Mouse (Mus musculus): ENCODE measurements at regions not wholly inside any gene's neighbourhood (a gene's known extent, or its start where the extent isn't known, plus 50 kb on each side); places are given as distances from the start of the nearest gene placed in this dataset.
A peak's percentile ranks its signal among the peaks of the same experiment; 100 is the strongest.

DNA sequence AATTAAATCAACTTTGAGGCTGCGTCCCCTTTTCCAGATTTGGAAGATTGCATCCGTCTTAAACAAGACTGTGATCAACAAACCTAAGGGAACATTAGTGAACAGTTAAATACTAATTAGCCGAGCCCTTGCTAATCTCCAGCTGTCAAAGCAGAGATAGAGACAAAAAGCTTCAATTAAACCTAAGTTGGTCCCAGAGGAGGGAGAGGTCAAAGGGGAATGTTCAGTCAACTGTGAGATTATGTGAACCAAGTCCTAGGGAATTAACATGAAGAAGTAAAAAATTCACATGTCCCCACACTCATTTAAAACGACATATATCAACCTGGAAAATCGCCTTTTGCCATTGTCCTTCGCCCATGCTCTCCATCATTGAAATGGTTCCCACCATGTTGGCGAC, 59.7 kb upstream of the Tbx20 start:
- DNase-seq (ENCODE audit: low spot score) = peak; percentile 45

DNA sequence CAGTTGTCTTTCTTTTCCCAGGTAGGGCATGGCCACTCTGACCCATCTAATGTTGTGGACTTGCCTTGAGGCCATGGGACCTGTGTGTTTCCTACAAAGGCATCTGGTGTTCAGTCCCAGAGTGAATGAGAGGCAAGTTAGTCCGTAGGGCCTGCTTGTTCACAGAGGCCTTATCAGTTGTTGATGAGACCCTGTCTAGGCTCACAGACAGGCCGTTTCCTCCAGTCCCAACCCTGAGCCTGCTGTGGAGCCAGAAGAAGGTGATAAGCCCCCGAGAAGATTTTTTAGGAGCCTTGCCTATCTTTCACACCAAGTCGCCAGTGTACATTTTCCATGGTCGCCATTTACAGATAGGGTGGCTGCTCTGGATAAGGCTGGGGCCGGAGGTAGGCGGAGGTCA, 74.1 kb upstream of the Tbx20 start:
- DNase-seq (ENCODE audit: low spot score) = no peak

DNA sequence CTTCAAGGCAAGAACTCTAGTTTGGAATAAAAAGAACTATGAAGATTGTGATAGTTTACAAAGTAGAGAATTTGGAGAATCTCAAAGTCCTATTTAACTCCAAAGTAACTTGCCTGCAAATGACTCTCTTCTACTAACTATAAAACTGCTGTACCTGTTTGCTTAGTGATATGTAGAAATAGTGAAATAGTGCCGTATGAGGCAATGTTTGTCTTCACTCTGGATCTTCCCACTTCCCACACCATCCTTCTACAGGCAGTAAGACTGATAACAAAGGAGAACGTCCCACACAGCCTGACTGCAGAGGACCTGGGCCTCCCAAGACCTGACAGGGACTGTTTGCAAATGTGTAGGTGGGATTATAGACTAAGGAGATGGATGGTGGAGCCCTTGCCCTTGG, 85.4 kb upstream of the Tbx20 start:
- no peak for DNase-seq (ENCODE audit: low spot score)

DNA sequence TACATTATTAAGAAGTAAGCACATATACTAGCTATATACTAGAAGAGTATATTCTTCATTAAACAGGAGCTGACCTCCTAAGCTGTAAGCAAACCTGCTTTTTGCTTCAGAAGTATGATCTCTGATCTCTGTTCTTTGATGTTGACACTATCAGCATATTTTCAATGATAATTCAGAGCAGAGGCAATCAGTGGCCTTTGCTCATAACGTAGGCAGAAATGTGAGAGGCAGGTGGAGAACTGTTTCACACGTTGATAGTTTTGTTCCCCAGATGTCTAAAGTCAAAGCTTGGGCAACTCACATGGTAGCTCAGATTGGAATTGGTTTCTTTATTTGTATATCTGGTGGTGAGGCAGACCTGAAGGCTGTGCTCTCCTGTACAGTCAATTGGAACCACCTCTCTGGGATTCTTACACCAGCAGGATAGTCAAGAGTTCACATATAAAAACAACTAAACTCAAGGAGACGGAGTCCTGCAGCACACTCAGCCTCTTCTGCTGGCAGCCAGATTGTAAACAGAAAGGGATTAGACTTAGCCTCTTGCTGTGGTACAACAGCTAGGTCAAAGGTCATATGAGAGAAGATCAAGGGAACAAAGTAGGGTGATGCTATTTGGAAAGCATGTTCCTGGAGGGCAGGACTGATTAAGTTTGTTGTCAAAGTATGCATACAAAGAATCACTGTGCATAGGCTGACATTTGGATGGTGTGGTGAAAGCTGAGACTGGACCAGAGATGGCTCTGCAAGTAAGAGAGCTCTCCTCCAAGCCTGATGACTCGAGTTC, 92.5 kb upstream of the Tbx20 start:
- no peak for DNase-seq (ENCODE audit: low spot score)

DNA sequence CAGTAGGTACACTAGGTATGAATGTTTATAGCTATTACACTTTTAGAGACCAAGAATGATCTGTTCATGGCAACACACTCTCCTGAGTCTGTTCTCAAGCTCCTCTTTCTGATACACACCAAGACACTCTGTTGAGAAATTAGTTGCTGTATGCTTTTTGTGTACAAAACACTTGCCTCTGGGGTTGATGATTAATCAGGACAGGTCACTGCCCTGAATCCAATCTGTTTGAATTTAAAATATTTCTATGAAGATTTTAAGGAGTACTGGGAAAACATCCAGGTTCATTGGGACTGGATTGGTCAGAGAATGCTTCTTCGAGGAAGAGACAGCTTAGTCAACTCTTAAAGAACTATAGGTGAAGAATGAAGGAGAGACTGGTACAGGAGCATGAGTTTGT, 94.6 kb upstream of the Tbx20 start:
- DNase-seq (ENCODE audit: low spot score) = no peak

DNA sequence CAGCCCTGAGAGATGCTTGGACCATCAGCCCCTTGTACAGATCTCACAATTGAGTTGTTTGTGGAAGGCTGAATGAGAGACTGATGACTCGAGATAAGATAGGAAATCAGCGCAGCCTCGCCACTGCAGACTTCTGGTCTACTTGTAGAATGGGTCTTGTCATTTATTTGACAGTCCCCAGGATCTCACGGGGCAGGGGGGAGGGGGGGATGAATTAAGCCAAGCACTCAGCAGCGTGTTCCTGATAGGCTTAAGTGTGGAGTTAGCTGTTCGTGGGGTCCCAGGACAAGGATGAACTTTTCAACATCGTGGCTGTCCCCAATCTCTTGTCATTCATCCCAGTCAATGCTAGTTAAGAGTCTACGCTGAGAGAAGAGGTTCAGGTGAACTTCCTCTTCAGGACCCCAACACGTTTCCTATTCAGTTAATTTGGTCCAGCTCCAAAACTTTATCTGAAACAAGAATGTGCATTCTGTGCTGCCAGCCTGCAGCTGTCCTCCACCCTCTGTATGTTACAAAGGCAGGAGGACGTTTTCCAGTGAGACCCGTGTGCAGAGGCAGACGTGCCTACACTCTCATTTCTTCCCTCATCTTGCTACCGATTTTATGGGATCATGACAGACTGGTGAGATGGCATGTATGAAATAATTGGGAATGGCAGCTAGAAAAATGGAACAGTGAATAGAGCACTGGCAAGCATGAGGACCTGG, 100.5 kb upstream of the Tbx20 start:
- no peak for DNase-seq (ENCODE audit: low spot score)

DNA sequence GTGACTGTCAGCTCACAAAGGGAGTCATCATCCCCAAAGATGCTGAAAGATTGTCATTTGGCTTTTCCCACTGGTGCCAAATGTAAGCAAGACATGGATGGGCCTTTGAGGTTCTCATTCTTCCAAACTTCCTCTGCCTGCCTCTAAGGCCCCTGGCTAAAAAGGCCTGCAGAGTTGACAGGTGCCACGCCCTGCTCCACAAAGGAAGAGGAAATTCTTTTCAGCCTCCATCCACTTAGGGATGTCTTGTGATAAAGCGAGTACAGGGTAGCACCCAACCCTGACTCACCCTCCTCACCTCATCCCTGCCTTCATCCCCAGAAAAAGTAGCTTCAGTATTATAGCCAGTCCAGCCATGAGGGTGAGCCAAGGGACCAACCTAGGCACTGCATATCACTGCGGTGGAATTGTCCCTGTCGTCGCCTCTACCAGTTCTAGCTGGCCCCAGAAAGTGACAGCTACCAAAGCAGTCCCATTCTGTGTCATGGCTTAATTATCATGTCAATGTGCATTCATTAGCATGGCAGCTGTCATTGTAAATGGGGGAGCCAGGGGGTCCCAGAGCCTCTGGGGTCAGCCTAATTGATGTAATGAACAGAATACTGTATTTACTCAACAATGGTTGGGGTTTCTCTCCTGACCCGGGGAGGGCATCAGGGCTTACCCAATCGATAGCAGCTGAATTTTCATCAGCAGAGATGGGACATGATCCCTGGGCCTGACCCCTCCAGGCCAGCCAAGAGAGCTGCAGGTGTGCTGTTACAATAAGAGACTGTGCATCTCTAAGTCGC, 104.5 kb upstream of the Tbx20 start:
- peak; percentile 42 for DNase-seq (ENCODE audit: low spot score)

DNA sequence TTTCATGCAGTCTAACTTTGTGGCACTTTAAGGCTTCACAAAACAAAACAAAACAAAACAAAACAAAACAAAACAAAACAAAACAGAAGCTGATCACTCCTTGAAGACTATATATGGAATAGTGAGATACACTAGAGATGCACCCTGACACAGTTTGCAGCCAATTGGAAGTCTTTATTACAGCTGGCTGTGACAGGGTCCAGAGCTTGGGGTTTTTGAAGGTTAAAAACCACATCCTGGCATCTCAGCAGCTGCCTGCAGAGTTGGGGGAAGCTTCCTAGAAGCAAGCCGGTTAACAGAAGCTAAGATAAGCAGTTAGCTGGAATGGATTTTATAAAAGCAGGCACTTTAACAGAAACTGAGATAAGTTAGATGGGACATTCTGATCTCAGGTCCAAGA, 105.6 kb upstream of the Tbx20 start:
- DNase-seq (ENCODE audit: low spot score) = no peak

DNA sequence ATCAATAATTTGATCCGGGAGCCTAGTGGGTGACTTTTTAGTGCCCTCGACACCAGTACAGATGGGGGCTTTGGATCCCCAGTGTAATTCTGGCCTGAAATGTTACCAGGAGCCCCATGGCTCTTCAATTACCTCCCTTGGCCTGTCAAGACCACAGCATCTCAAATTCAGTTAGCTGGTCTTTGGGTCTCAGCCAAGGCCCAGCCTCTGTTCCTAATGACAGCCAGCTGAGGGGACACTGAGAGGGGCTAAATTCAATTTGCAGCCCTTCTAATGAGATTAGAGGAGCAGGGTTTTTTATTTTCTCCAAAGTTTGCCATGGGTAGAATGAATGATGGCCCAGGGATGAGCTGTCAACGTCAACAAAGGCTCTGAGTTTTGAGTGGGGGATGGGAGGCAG, 109.9 kb upstream of the Tbx20 start:
- no peak for DNase-seq (ENCODE audit: low spot score)

DNA sequence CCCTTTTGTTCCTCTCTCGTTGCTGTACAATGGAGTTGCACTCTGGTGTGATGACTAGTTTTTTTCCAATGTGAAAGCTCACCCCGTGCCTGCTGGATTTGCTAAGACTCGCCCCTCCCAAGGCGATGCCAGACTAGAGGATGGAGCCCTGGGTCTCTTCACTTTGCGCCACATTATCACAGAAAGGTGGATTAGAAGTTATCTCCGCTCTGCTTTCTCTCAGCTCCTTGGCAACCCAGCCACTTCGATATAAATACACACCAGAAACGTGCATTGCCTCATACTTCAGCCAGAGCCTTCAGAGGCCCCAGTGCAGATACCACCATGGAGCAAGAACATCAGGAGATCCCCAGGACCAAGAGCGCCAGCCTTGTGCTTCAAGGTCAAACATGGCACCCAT, 114.2 kb upstream of the Tbx20 start:
- no peak for DNase-seq (ENCODE audit: low spot score)

DNA sequence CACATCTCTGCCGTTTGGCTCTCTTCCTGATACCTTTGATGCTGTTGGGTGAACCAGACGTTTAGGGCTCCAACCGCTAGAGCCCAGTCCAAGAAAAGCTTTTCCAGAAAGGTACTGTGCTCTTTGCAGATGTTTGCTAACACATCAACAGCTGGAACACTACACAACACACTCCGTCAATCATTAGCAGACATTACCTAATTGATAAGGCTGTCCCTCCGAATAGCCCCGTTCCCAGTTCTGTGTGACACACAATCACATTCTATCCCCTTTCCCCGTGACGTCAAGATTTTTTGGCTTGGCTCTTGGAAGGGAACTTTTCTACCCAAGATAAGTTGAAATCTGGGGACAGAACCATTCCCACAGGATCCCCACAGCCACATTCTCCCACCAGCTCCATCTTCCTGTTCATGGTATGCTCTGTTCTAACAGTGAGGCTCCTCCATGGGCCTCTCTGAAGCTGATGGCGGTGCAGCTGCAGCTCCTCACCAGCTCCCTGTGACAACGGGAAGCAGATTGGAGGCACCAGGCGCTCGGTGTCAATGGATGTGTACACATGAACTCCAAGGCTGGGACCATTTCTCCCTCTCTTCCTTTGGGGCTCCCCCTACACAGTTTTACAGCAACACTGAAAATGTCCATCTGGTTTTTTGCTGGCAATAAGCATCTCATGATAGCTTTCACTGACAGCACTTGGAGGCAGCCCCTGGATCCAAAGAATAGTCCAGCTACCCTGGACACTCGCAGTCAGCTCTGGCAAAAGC, 122.6 kb upstream of the Tbx20 start:
- no peak for DNase-seq (ENCODE audit: low spot score)

DNA sequence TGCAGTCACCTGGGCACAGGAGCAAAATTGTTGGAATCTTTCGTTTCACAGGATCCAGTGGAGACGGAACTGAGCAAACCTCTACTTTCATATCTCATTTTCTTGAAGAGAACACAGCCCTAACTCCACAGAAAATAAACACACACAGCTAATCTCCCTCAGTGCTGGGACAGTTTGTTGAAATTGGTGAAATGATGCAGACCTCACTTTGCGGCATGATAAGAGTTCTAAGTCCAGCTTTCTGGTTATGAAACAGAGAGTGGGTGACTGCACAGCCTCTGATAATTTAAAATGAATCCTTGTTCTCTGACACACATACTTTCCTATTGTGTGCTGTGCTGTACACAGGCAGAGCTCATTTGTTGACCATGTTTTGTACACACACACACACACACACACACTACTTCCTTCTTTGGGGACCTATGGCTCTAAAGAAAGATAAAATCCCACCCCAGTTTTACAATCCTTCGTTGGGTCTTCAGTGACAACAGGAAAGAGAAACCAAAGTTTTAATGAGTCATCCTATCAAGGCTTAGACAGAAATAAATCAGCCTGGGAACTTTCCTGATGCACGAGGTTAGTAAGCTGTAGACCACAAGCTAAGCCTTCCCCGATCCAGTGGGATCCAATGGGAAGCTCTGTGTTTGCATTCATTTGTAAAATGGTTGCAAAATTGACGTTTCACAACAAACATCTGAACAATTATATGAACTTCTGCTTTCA, 125.3 kb upstream of the Tbx20 start:
- DNase-seq (ENCODE audit: low spot score) = no peak

DNA sequence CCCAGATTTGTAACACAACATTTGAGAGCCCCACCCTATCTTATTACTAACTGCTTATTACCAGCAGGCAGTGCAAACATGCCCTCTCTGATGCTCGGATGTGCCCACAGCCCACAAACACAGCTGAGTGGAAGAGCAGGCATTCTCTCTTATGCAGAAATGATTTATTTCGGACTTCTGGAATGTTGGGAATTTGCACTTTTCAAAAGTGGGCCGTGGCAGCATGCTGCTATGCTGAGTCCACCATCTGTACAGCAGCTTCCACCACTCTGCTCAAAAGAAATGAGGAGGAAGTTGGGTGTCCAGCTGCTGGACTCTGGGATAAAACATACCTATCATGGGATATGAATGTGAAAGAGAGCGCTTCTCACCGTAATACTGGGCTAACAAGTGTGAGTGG, 129.6 kb upstream of the Tbx20 start:
- DNase-seq (ENCODE audit: low spot score) = no peak

DNA sequence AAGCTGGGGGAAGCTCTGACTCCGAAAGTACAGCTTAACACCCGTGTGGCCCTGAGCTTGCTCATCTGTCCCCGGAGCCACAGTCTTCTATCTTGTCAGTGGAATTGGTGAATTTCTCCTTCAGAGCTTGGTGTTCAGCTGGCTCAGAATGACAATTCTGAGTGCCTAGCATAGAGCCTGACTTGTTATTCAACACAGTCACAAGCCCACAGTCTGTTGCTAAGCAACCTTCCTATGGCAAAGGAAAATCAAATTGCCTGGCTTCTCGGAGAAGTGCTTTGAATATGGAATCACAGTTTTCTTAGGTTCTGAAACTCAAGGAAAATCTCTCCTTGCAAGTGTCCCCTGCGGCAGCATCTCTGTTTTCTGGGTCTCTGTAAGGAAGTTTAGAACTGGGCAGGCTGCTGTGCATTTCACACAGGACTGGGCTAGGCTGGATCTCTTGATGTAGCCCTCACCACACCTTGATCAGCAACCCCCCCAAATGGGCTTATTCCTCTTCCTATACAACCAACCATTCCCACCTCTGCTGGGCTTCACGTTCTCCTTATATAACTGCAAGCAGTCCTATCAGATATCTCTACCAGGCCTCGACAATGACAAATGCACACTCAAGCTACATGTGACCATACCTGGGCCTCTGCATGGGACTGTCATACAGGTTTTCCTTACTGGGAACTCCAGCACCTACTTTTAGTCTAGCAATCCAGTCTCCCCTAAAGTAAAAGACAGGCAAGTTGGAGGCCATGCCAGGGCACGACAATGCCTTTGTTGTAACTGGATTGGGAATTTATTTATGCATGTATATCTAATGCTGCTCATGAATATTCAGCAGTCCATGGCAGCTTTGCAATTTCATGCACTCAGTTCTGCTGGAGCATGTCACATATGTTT, 135.2 kb upstream of the Tbx20 start:
- DNase-seq (ENCODE audit: low spot score) = peak; percentile 32

DNA sequence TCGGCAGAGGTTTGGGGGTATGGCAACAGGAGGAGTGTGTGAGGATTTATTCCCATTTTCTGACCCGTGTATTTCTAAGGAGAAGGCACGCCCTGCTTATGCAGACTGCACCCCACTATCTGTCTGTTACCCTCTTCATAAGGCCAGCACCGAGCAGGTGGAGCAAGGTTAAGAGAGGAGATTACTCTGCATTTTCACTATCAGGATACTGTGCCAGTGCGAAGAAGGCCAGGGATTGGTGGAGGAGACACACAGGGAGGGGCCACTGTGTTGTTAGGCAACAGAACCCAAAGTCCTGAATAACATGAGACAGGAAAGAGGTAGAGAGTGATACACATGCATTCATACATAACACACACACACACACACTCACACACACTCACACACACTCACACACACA, 136.6 kb upstream of the Tbx20 start:
- no peak for DNase-seq (ENCODE audit: low spot score)

DNA sequence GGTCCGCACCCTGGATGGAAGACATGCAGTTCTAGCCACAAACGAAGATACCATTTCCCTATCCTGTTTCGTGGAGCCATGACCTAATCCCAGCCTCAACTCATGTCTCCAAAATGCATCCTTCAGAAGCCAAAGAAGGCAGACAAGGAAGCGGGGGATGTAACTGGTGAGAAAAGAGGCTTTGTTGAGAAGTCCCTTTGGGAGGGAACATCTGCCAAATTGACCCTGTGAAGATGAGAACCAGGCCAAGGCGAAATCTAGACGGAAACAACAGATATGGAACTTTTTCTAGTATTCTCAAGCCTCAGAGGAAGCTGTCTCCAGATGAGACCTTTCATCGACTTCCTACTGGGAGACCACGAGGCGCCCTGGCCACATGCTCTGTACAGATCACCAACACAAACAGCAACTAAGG, 145.9 kb upstream of the Tbx20 start:
- DNase-seq (ENCODE audit: low spot score) = no peak

DNA sequence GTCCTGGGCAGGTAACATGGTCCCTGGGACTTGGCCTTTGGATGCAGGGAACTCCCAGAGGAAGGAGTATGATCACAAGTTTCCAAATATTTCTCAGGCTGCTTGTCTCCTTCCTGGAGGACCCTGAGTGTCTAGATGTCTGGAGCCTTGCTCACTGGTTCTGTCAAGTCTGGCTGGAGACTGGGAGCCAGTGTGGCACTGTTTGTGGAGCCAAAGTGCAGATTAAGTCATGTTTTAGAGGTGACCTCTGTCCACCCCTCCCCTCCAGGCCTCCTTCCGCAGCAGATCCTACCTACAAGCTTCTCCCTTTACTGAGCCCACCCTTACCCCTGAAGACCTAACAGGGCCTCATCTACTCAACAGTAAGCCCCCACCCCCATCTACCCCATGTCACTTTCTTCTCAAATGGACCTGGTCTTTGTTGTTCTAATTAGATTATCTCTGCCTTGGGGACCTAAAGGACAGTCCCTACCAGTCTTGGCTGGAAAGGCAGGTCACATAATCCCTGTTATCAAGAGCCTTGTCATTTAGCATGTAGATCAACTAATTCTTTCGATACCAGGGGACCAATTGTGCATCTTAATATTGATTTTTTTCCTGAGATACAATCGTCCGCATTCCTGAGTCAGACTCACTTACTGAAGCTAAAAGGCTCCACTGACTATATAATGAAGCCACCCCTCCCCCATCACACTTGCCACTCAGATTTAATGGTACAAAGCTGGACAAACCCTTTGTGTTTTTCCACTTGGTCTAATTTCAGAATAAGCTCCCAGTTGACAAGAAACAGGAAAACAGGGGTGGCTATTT, 148.2 kb upstream of the Tbx20 start:
- peak; percentile 34 for DNase-seq (ENCODE audit: low spot score)

DNA sequence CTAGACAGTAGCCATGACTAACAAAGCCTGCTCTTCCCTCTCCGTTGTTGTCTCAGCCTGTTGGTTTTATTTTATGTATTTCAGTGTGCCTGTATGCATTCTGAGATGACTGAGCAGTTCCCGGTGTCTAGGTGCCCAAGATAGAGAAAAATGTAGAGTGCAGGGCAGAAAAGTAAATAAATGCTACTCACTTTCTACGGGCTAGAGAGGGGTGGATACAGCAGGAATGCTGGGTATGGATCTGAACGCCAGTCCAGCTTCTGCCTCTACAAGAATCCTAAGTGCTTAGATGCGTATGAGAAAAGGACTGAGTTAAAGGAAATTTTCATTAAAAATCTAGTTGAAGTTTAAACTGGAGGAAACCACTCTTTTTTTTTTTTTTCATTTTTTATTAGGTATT, 149.4 kb upstream of the Tbx20 start:
- DNase-seq (ENCODE audit: low spot score) = no peak

DNA sequence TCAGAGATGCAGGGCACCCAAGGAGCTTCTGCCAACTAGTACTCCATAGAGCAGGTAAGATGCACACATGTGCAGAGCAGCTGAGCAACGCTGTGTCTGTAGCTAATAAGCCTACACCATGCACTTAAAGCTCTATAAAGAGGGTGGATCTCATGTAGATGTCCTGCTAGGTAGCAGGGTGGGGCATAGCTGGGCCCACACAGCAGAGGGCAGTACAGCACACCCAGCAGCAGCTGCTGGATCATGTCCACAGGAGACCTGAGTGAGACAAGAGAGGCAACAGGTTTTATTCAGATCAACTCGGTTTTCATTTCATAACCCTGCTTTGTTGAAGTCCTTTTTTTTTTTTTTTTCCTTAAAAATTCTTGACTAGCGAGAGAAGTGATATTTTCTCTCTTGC, 151.5 kb upstream of the Gm10181 start:
- DNase-seq (ENCODE audit: low spot score) = peak; percentile 11

DNA sequence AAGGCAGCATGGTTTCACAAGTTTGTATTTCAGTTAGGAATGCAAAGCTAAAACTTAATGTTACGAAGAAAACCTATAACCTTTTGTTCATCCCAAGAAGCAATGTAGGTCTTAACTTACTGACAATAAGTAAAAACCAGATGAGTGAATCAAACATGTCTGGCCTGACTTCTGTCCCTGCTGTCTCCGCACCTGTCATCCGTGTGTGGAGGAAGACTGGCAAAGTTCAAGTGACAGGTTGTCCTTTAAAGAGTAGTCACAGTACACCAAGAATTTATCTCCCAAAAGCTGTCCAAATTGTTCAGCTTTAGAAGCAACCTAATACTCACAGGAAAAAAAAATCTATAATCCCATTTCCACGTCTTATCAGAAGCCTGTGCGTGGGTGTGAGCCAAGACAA, 146.3 kb upstream of the Gm10181 start:
- no peak for DNase-seq (ENCODE audit: low spot score)
